Mouse (Mus musculus) megakaryocyte, embryonic 14.5 days (primary cell): ENCODE measurements around the gene Atp6v0a4.

Experiments used
- FLI1 ChIP-seq: IDR thresholded peaks from 2 replicates; pipeline ENCODE4 v1.6.1; 2012; ENCODE audit warnings: low read length, inconsistent platforms, mixed read lengths
- GATA1 ChIP-seq: IDR thresholded peaks from 3 replicates; pipeline ENCODE4 v1.6.1; 2012; ENCODE audit warnings: mixed read lengths, low read length, inconsistent platforms, borderline replicate concordance

GRCm38 (mm10) chr6:38083204-38083603, 41.2 kb downstream of the Atp6v0a4 start:
- TF ChIP-seq GATA1 (no peak), FLI1 (no peak)
